Mouse (Mus musculus) C2C12 (cell line): ENCODE measurements around the gene Tpk1. TPM values are rescaled to one million over a fixed set of nuclear protein-coding genes. Genes with fewer than 3 reads are reported as not detected.
A peak's percentile ranks its signal among the peaks of the same experiment; 100 is the strongest.

Source experiments
- H3K27me3 ChIP-seq: one replicate; pipeline ENCODE4 v1.6.1; 2011; ENCODE audit not compliant: control insufficient read depth, insufficient read depth, insufficient read length
- H3K36me3 ChIP-seq: one replicate; pipeline ENCODE4 v1.6.1; 2011; ENCODE audit not compliant: control insufficient read depth, insufficient read depth
- H3K4me3 ChIP-seq: one replicate; pipeline ENCODE4 v1.5.1; 2011; ENCODE audit warnings: mild to moderate bottlenecking, control low read depth; ENCODE audit not compliant: poor library complexity, insufficient read depth, severe bottlenecking
- H3K79me2 ChIP-seq: one replicate; pipeline ENCODE4 v1.6.1; 2011; ENCODE audit not compliant: control insufficient read depth, insufficient read depth
- H3K79me3 ChIP-seq: one replicate; pipeline ENCODE4 v1.6.1; 2011; ENCODE audit warnings: low read depth, control low read depth
- H3ac ChIP-seq: one replicate; pipeline ENCODE3; 2011; ENCODE audit warnings: low read depth; ENCODE audit not compliant: control insufficient read depth, insufficient read length
- CEBPB ChIP-seq: IDR thresholded peaks from one replicate; pipeline ENCODE4 v1.6.1; 2011; ENCODE audit warnings: low read depth, mild to moderate bottlenecking, control low read depth, moderate library complexity
- CTCF ChIP-seq: IDR thresholded peaks from one replicate; pipeline ENCODE4 v1.5.1; 2011; ENCODE audit not compliant: control insufficient read depth, insufficient read depth, insufficient read length
- FOSL1 ChIP-seq: IDR thresholded peaks from one replicate; pipeline ENCODE4 v1.8.0; 2011; ENCODE audit warnings: mild to moderate bottlenecking, low read length; ENCODE audit not compliant: poor library complexity, insufficient read depth, severe bottlenecking
- MAX ChIP-seq: IDR thresholded peaks from one replicate; pipeline ENCODE4 v1.6.1; 2011; ENCODE audit warnings: mild to moderate bottlenecking, control low read depth
- MYOD1 ChIP-seq: IDR thresholded peaks from one replicate; pipeline ENCODE4 v1.6.1; 2011; ENCODE audit warnings: low read depth; ENCODE audit not compliant: control insufficient read depth, insufficient read length
- MYOG ChIP-seq: IDR thresholded peaks from one replicate; pipeline ENCODE4 v1.6.1; 2011; ENCODE audit not compliant: control insufficient read depth, insufficient read length; ENCODE audit errors: extremely low read depth
- USF1 ChIP-seq: IDR thresholded peaks from one replicate; pipeline ENCODE4 v1.6.1; 2011; ENCODE audit warnings: low read depth, mild to moderate bottlenecking, control low read depth, moderate library complexity
- polyA plus RNA-seq: library from polyadenylated mRNA; unstranded; fragments of >200 nt; fragmentation: generic; extraction: Trizol; gene quantifications from one replicate; pipeline ENCODE4 v1.2.1, GENCODE M21; 2012; ENCODE audit warnings: missing spikeins

The Tpk1 gene
- polyA plus RNA-seq, 1 experiment: 0.82 TPM

DNA sequence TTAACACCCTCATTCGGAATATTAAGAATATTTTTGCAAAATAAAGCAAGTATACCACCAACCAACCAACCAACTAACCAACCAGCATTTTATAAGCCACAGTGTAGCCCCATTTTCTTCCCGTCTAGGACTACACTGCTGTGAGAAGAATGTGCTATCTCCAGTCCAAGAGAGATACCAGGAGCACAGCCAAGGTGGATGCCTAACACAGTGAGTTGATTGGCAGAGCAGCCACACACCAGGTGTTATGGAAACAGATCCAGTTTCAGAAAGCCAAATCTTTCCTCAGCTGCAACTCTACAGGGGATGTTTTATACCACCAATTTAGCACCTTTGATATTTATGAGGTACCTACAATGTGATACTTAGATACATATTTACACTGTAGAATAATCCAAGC lies 299.1 kb downstream of the Tpk1 start:
- Histone ChIP-seq H3K79me3 (no peaks in the 10 kb centered on the region), H3K36me3 (no peaks in the 10 kb centered on the region), H3ac (no peak overlapping the region), H3K4me3 (no peak overlapping the region), H3K27me3 (no peaks in the 10 kb centered on the region), H3K79me2 (no peaks in the 10 kb centered on the region)
- no peak for TF ChIP-seq CEBPB
- TF ChIP-seq MYOD1: no peak
- no peak for TF ChIP-seq USF1

DNA sequence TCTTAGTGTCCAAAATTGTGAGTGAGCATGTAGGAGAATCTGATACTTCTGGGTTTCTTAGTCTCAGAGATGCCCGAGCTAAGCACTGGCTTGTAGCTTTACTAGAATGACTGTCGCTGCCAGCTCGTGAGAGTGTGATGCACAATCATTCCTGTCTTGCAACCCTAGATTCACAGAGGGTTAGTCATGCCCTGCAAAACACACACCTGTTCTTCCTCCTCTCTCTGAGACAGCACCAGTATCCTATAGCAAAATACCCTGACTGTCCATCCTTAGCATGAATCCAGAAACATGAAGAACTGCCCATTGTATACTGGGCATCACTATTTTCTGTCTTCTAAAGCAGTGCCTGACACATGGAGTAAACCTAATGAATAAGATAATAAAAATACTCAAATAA lies 302.2 kb downstream of the Tpk1 start:
- TF ChIP-seq USF1 (no peak), CEBPB (no peak), MYOG (no peak), FOSL1 (no peak), MAX (no peak), MYOD1 (peak; percentile 83)
- Histone ChIP-seq H3K79me2 (no peaks in the 10 kb centered on the region), H3K27me3 (no peaks in the 10 kb centered on the region), H3ac (no peak overlapping the region), H3K36me3 (no peaks in the 10 kb centered on the region), H3K4me3 (no peak overlapping the region), H3K79me3 (no peaks in the 10 kb centered on the region)

DNA sequence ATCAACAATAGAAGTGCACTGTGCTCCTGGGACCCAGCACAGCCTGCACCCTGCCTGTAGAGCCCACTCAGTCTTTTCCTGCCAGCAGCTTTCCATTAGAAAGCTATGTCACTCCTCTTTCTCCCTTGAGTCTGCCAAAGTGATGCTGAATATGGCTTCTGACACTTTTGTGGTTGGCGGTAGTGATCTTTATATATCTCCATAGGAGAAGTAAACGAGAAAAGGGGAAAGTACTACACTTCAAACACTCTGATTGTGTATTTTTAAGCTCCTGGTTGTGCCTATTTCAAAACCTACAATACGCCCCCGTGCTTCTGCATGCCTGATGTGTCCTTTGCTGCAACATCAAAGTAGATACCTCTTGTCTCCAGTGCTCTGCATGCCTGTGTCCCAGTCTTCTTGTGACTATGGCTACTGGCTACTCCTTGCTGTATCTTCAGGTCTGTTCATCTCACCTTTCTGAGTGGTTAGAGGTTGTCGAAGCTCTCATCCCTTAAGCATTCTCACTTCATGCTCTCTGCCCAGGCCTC lies 302.7 kb downstream of the Tpk1 start:
- no peaks in the 10 kb centered on the region for H3K79me3 ChIP-seq
- no peak overlapping the region for H3K4me3 ChIP-seq
- no peak for TF ChIP-seq USF1
- H3K36me3 ChIP-seq: no peaks in the 10 kb centered on the region
- H3K79me2 ChIP-seq: no peaks in the 10 kb centered on the region
- H3ac ChIP-seq: no peak overlapping the region
- no peaks in the 10 kb centered on the region for H3K27me3 ChIP-seq

DNA sequence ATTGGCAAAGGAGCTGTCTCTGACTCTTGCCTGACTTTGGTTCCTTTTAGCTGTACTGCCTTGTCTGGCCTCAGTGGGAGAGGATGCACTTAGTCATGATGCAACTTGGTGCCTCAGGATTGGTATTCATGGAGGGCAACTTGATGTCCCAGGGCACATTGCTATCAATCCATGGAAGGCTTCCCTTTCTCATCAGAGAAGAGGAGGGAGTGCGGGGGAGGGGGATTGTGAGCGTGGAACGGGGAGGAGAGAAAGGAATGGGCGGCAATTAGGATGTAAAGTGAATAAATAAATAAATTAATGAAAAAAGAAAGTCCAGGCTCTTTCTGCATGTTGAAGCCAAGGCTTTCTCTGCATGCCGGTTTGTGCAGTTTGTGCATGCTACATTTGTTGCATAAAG lies 304.8 kb downstream of the Tpk1 start:
- H3ac ChIP-seq: no peak overlapping the region

DNA sequence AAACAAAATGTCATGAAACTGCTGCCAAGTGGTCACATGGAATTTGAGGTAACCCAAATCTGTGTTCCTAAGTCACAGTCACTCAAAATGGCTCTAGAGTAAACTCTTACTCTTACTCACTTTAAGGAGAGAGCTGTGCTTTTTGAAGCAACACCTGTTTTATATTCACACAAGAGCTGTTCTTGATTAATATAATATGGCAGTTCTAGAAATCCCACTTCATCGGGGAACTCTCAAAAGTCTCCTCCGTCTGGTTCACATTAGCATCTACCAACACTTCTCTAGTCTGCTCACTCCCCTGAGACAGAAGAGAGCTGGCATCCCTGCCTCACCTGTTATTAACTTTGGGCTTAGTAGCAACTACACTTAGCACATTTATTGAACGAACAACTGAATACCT lies 305.9 kb downstream of the Tpk1 start:
- no peak overlapping the region for H3K4me3 ChIP-seq
- TF ChIP-seq USF1 (no peak), CEBPB (no peak), FOSL1 (no peak), MAX (no peak)
- no peaks in the 10 kb centered on the region for H3K79me3 ChIP-seq
- no peaks in the 10 kb centered on the region for H3K79me2 ChIP-seq
- H3K27me3 ChIP-seq: no peaks in the 10 kb centered on the region
- no peaks in the 10 kb centered on the region for H3K36me3 ChIP-seq
- no peak overlapping the region for H3ac ChIP-seq

More for the DNA sequence above, 304.8 kb downstream of the Tpk1 start:
- no peaks in the 10 kb centered on the region for H3K79me2 ChIP-seq
- H3K36me3 ChIP-seq: no peaks in the 10 kb centered on the region
- no peak overlapping the region for H3K4me3 ChIP-seq
- H3K27me3 ChIP-seq: no peaks in the 10 kb centered on the region
- TF ChIP-seq USF1: no peak
- TF ChIP-seq MAX: no peak
- TF ChIP-seq MYOG: no peak
- no peak for TF ChIP-seq MYOD1
- no peak for TF ChIP-seq CTCF
- TF ChIP-seq FOSL1: no peak
- TF ChIP-seq CEBPB: no peak
- no peaks in the 10 kb centered on the region for H3K79me3 ChIP-seq

DNA sequence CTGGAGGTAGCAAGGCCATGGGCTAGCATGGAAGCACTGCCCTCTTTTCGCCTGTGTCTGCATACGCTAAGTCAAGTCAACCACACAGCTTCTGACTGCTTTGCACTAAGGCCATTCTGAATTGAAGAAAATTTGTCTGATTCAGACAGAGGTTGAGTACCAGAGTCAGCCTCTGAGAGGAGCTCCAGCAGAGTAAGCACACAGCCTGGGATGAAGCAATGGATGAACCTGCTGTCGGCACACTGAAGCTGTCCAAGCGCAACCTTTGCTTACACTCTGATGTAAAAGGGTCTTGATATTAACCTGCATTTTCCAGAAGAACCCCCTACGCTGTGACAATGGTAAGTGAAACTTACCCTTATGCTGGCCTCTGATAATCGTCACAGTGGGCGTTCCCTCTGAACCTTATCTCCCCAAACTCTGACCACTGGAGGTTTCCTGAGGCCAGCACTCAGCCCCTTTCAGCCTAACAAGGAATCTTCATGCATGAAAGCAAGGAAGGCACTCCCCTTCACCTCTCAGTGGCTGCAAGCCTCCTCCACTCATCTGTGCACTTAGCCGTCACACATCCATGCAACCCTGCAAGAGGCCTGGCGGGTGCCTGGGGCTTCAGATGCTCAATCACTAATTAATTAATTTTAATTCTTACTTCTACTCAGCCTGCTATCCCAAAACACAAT lies 311.4 kb downstream of the Tpk1 start:
- Histone ChIP-seq H3ac (no peak overlapping the region), H3K79me2 (no peaks in the 10 kb centered on the region), H3K36me3 (no peaks in the 10 kb centered on the region), H3K4me3 (no peak overlapping the region), H3K27me3 (no peaks in the 10 kb centered on the region), H3K79me3 (no peaks in the 10 kb centered on the region)
- TF ChIP-seq FOSL1 (no peak), USF1 (no peak), MYOG (no peak), MAX (no peak), MYOD1 (no peak), CTCF (no peak), CEBPB (no peak)
